Mouse (Mus musculus): ENCODE results near the gene Gm11562. TPM values are rescaled to one million over a fixed set of nuclear protein-coding genes. Genes with fewer than 3 reads are reported as not detected.

The Gm11562 gene
- total and polyA plus RNA-seq, 3 experiments = not detected

- no peak overlapping the region for H3K27ac ChIP-seq
- TF ChIP-seq CTCF (IDR thresholded peaks at IDR 0.05) = no peak
- TF ChIP-seq POLR2A (IDR thresholded peaks at IDR 0.05; ENCODE audit: insufficient read depth, low read depth, low read length) = no peak
- no peak for TF ChIP-seq EP300 (IDR thresholded peaks at IDR 0.05; ENCODE audit: insufficient read depth, low read depth, low read length)
- DNase-seq = no peak
- H3K4me3 ChIP-seq = no peak overlapping the region
- no peak overlapping the region for H3K9ac ChIP-seq (ENCODE audit: low read depth, low read length)
- H3K36me3 ChIP-seq (ENCODE audit: control insufficient read depth, insufficient read depth, low read length) = no peaks in the 10 kb centered on the region
- no peaks in the 10 kb centered on the region for H3K4me1 ChIP-seq (ENCODE audit: control insufficient read depth, insufficient read depth, low read length)
- H3K79me2 ChIP-seq (replicated peaks; ENCODE audit: control insufficient read depth, insufficient read depth, low read length) = no peaks in the 10 kb centered on the region
- 71% methylated on average over 6 of the region's 6 CpGs for WGBS
- intact Hi-C loops (cut with DNase I) = no loop called here
- no peaks in the 10 kb centered on the region for H3K27me3 ChIP-seq (ENCODE audit: control insufficient read depth, insufficient read depth, low read length)
Observed at GRCm38 (mm10) chr11:99581564-99581963, 38.7 kb downstream of the Gm11562 start.

GRCm38 (mm10) chr11:99581051-99581450 lies 39.2 kb downstream of the Gm11562 start:
- Histone ChIP-seq H3K27me3 (ENCODE audit: control insufficient read depth, insufficient read depth, low read length) (no peaks in the 10 kb centered on the region), H3K27ac (no peak overlapping the region), H3K79me2 (replicated peaks; ENCODE audit: control insufficient read depth, insufficient read depth, low read length) (no peaks in the 10 kb centered on the region), H3K9ac (ENCODE audit: low read depth, low read length) (no peak overlapping the region), H3K4me1 (ENCODE audit: control insufficient read depth, insufficient read depth, low read length) (no peaks in the 10 kb centered on the region), H3K4me3 (no peak overlapping the region), H3K36me3 (ENCODE audit: control insufficient read depth, insufficient read depth, low read length) (no peaks in the 10 kb centered on the region)
- intact Hi-C loops (cut with DNase I) = no loop called here
- TF ChIP-seq POLR2A (IDR thresholded peaks at IDR 0.05; ENCODE audit: insufficient read depth, low read depth, low read length) (no peak), CTCF (IDR thresholded peaks at IDR 0.05) (no peak), EP300 (IDR thresholded peaks at IDR 0.05; ENCODE audit: insufficient read depth, low read depth, low read length) (no peak)
- no peak for DNase-seq
- 90% methylated on average over 5 of the region's 5 CpGs for WGBS

GRCm38 (mm10) chr11:99580636-99581035 lies 39.6 kb downstream of the Gm11562 start, which contains the start of gene Krtap1-5:
TSS of gene Krtap1-5 (minus strand) at chr11:99581016.
- Histone ChIP-seq H3K4me3 (no peak within 1 kb of the TSS), H3K27ac (no peak within 1 kb of the TSS), H3K36me3 (ENCODE audit: control insufficient read depth, insufficient read depth, low read length) (no peaks in the 10 kb centered on the region), H3K9ac (ENCODE audit: low read depth, low read length) (no peak within 1 kb of the TSS), H3K79me2 (replicated peaks; ENCODE audit: control insufficient read depth, insufficient read depth, low read length) (no peaks in the 10 kb centered on the region), H3K4me1 (ENCODE audit: control insufficient read depth, insufficient read depth, low read length) (no peaks in the 10 kb centered on the region), H3K27me3 (ENCODE audit: control insufficient read depth, insufficient read depth, low read length) (no peaks in the 10 kb centered on the region)
- TF ChIP-seq EP300 (IDR thresholded peaks at IDR 0.05; ENCODE audit: insufficient read depth, low read depth, low read length) = no peak
- TF ChIP-seq POLR2A (IDR thresholded peaks at IDR 0.05; ENCODE audit: insufficient read depth, low read depth, low read length) = no peak
- no peak for TF ChIP-seq CTCF (IDR thresholded peaks at IDR 0.05)
- no peak for DNase-seq
- intact Hi-C loops (cut with DNase I) = no loop called here
- WGBS = 75% methylated on average over 6 of the region's 6 CpGs

DNA sequence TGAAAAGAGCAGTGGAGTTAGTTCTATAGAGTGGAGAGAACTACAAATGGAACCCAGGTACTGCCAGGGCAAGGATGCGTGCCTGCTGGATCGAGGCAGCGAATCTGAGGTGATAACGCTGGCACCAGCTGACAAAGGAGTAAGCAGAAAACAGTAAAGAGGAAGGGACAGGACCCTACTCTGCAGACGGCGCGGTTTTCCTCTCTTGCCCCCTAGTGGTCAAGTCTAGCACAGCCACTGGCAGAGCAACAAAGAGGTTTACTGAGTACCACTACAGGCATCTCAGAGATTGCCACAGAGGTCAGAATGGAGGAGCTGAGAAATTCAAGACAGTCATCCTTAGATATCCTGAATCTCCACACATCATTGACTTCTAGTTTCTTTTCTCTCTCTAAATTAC lies 46.1 kb downstream of the Gm11562 start:
- Histone ChIP-seq H3K4me3 (no peak overlapping the region), H3K79me2 (replicated peaks; ENCODE audit: control insufficient read depth, insufficient read depth, low read length) (no peaks in the 10 kb centered on the region), H3K9ac (ENCODE audit: low read depth, low read length) (no peak overlapping the region), H3K36me3 (ENCODE audit: control insufficient read depth, insufficient read depth, low read length) (no peaks in the 10 kb centered on the region), H3K4me1 (ENCODE audit: control insufficient read depth, insufficient read depth, low read length) (no peaks in the 10 kb centered on the region), H3K27me3 (ENCODE audit: control insufficient read depth, insufficient read depth, low read length) (no peaks in the 10 kb centered on the region), H3K27ac (no peak overlapping the region)
- intact Hi-C loops (cut with DNase I) = loop anchor here (1.0 kb wide), 2 partner anchors 110 to 195 kb away; no protein-coding TSS in a partner anchor
- no peak for TF ChIP-seq POLR2A (IDR thresholded peaks at IDR 0.05; ENCODE audit: insufficient read depth, low read depth, low read length)
- TF ChIP-seq CTCF (IDR thresholded peaks at IDR 0.05) = peak; percentile 92
- DNase-seq = peak; percentile 23 to 55
- WGBS = 2% methylated on average over 7 of the region's 7 CpGs

DNA sequence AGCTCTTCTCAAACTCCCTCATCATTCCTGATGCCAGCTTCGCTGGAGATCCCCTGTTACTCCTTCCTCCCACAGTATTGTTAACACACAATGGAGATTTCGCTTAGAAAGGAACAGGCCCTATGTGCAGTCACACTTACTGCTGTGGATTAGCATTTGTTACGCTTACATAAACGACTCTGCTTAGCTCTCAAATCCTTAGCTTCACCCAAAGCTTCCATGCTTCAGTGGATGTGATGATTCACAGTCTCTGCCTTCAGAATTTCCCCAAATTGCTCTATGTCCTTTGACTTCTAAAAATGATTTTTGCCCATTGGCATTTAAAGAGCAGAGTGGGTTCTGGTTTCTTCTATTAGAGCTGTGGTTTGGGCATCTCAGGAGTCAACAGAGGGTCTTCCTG lies 47.1 kb downstream of the Gm11562 start:
- intact Hi-C loops (cut with DNase I) = no loop called here
- TF ChIP-seq CTCF (IDR thresholded peaks at IDR 0.05) (no peak), EP300 (IDR thresholded peaks at IDR 0.05; ENCODE audit: insufficient read depth, low read depth, low read length) (no peak), POLR2A (IDR thresholded peaks at IDR 0.05; ENCODE audit: insufficient read depth, low read depth, low read length) (no peak)

More for the DNA sequence above, 47.1 kb downstream of the Gm11562 start:
- Histone ChIP-seq H3K4me1 (ENCODE audit: control insufficient read depth, insufficient read depth, low read length) (no peaks in the 10 kb centered on the region), H3K4me3 (no peak overlapping the region), H3K27ac (no peak overlapping the region), H3K9ac (ENCODE audit: low read depth, low read length) (no peak overlapping the region), H3K36me3 (ENCODE audit: control insufficient read depth, insufficient read depth, low read length) (no peaks in the 10 kb centered on the region), H3K79me2 (replicated peaks; ENCODE audit: control insufficient read depth, insufficient read depth, low read length) (no peaks in the 10 kb centered on the region), H3K27me3 (ENCODE audit: control insufficient read depth, insufficient read depth, low read length) (no peaks in the 10 kb centered on the region)
- DNase-seq = no peak
- WGBS = 63% methylated on average over 4 of the region's 4 CpGs

Other genes with a start within 250 kb of the Gm11562 start
Only the 30 nearest of the 38 such genes appear.
- not detected for gene Krt20, start 182.3 kb downstream of the Gm11562 start, total RNA-seq (2021)
- 0.06 TPM in 1 of 2 replicates, not detected in the other for gene Krt20, start 182.3 kb downstream of the Gm11562 start, polyA plus RNA-seq (2012; rRNA removed)
- gene Krt23, start 127.3 kb downstream of the Gm11562 start, total RNA-seq (2021) = not detected
- 0.80 TPM in 1 of 2 replicates, not detected in the other for gene Krt23, start 127.3 kb downstream of the Gm11562 start, polyA plus RNA-seq (2012; rRNA removed)
- not detected for gene Krt39, start 99.1 kb downstream of the Gm11562 start, total RNA-seq (2021)
- not detected in 2 replicates for gene Krt39, start 99.1 kb downstream of the Gm11562 start, polyA plus RNA-seq (2012; rRNA removed)
- not detected for gene Krt40, start 77.3 kb downstream of the Gm11562 start, total RNA-seq (2021)
- gene Krt40, start 77.3 kb downstream of the Gm11562 start, polyA plus RNA-seq (2012; rRNA removed) = not detected in 2 replicates
- gene Krtap3-3, start 69.6 kb downstream of the Gm11562 start, total RNA-seq (2021) = not detected
- not detected in 2 replicates for gene Krtap3-3, start 69.6 kb downstream of the Gm11562 start, polyA plus RNA-seq (2012; rRNA removed)
- gene Krtap3-2, start 63.6 kb downstream of the Gm11562 start, total RNA-seq (2021) = not detected
- not detected in 2 replicates for gene Krtap3-2, start 63.6 kb downstream of the Gm11562 start, polyA plus RNA-seq (2012; rRNA removed)
- gene Gm11939, start 61.0 kb downstream of the Gm11562 start, total RNA-seq (2021) = not detected
- not detected in 2 replicates for gene Gm11939, start 61.0 kb downstream of the Gm11562 start, polyA plus RNA-seq (2012; rRNA removed)
- gene Krtap3-1, start 53.8 kb downstream of the Gm11562 start, total RNA-seq (2021) = not detected
- gene Krtap3-1, start 53.8 kb downstream of the Gm11562 start, polyA plus RNA-seq (2012; rRNA removed) = not detected in 2 replicates
- not detected for gene Krtap1-5, start 39.4 kb downstream of the Gm11562 start, total RNA-seq (2021)
- gene Krtap1-5, start 39.4 kb downstream of the Gm11562 start, polyA plus RNA-seq (2012; rRNA removed) = not detected in 2 replicates
- gene Krtap1-4, start 36.8 kb downstream of the Gm11562 start, total RNA-seq (2021) = not detected
- not detected in 2 replicates for gene Krtap1-4, start 36.8 kb downstream of the Gm11562 start, polyA plus RNA-seq (2012; rRNA removed)
- not detected for gene Krtap1-3, start 29.1 kb downstream of the Gm11562 start, total RNA-seq (2021)
- gene Krtap1-3, start 29.1 kb downstream of the Gm11562 start, polyA plus RNA-seq (2012; rRNA removed) = not detected in 2 replicates
- gene Krtap9-3, start 22.3 kb downstream of the Gm11562 start, total RNA-seq (2021) = not detected
- gene Krtap9-3, start 22.3 kb downstream of the Gm11562 start, polyA plus RNA-seq (2012; rRNA removed) = not detected in 2 replicates
- gene Gm11938, start 17.1 kb downstream of the Gm11562 start, total RNA-seq (2021) = not detected
- gene Gm11938, start 17.1 kb downstream of the Gm11562 start, polyA plus RNA-seq (2012; rRNA removed) = not detected in 2 replicates
- gene Gm11937, start 10.2 kb downstream of the Gm11562 start, total RNA-seq (2021) = not detected
- gene Gm11937, start 10.2 kb downstream of the Gm11562 start, polyA plus RNA-seq (2012; rRNA removed) = not detected in 2 replicates
- not detected for gene Krtap2-4, start 5.6 kb downstream of the Gm11562 start, total RNA-seq (2021)
- not detected in 2 replicates for gene Krtap2-4, start 5.6 kb downstream of the Gm11562 start, polyA plus RNA-seq (2012; rRNA removed)
- not detected for gene Krtap4-1, start 7.8 kb upstream of the Gm11562 start, total RNA-seq (2021)
- not detected in 2 replicates for gene Krtap4-1, start 7.8 kb upstream of the Gm11562 start, polyA plus RNA-seq (2012; rRNA removed)
- not detected for gene Krtap4-2, start 14.6 kb upstream of the Gm11562 start, total RNA-seq (2021)
- not detected in 2 replicates for gene Krtap4-2, start 14.6 kb upstream of the Gm11562 start, polyA plus RNA-seq (2012; rRNA removed)
- gene Krtap4-7, start 23.7 kb upstream of the Gm11562 start, total RNA-seq (2021) = not detected
- not detected in 2 replicates for gene Krtap4-7, start 23.7 kb upstream of the Gm11562 start, polyA plus RNA-seq (2012; rRNA removed)
- gene Gm11555, start 29.8 kb upstream of the Gm11562 start, total RNA-seq (2021) = not detected
- not detected in 2 replicates for gene Gm11555, start 29.8 kb upstream of the Gm11562 start, polyA plus RNA-seq (2012; rRNA removed)
- not detected for gene Gm11563, start 38.5 kb upstream of the Gm11562 start, total RNA-seq (2021)
- gene Gm11563, start 38.5 kb upstream of the Gm11562 start, polyA plus RNA-seq (2012; rRNA removed) = not detected in 2 replicates
- gene Krtap4-6, start 45.5 kb upstream of the Gm11562 start, total RNA-seq (2021) = not detected
- gene Krtap4-6, start 45.5 kb upstream of the Gm11562 start, polyA plus RNA-seq (2012; rRNA removed) = not detected in 2 replicates
- not detected for gene Gm14190, start 70.3 kb upstream of the Gm11562 start, total RNA-seq (2021)
- not detected in 2 replicates for gene Gm14190, start 70.3 kb upstream of the Gm11562 start, polyA plus RNA-seq (2012; rRNA removed)
- not detected for gene Gm14180, start 113.9 kb upstream of the Gm11562 start, total RNA-seq (2021)
- not detected in 2 replicates for gene Gm14180, start 113.9 kb upstream of the Gm11562 start, polyA plus RNA-seq (2012; rRNA removed)
- gene Gm11595, start 152.5 kb upstream of the Gm11562 start, total RNA-seq (2021) = not detected
- not detected in 2 replicates for gene Gm11595, start 152.5 kb upstream of the Gm11562 start, polyA plus RNA-seq (2012; rRNA removed)
- gene Krtap4-8, start 160.3 kb upstream of the Gm11562 start, total RNA-seq (2021) = not detected
- not detected in 2 replicates for gene Krtap4-8, start 160.3 kb upstream of the Gm11562 start, polyA plus RNA-seq (2012; rRNA removed)
- gene Krtap4-9, start 164.8 kb upstream of the Gm11562 start, total RNA-seq (2021) = not detected
- gene Krtap4-9, start 164.8 kb upstream of the Gm11562 start, polyA plus RNA-seq (2012; rRNA removed) = not detected in 2 replicates
- not detected for gene Gm11596, start 173.0 kb upstream of the Gm11562 start, total RNA-seq (2021)
- gene Gm11596, start 173.0 kb upstream of the Gm11562 start, polyA plus RNA-seq (2012; rRNA removed) = not detected in 2 replicates
- gene Gm11569, start 178.5 kb upstream of the Gm11562 start, total RNA-seq (2021) = not detected
- gene Gm11569, start 178.5 kb upstream of the Gm11562 start, polyA plus RNA-seq (2012; rRNA removed) = not detected in 2 replicates
- gene Gm11554, start 184.0 kb upstream of the Gm11562 start, total RNA-seq (2021) = not detected
- not detected in 2 replicates for gene Gm11554, start 184.0 kb upstream of the Gm11562 start, polyA plus RNA-seq (2012; rRNA removed)
- gene Krtap4-13, start 189.5 kb upstream of the Gm11562 start, total RNA-seq (2021) = not detected
- not detected in 2 replicates for gene Krtap4-13, start 189.5 kb upstream of the Gm11562 start, polyA plus RNA-seq (2012; rRNA removed)